15 mouse cellular contexts compared by ENCODE assay signal in genomic region chr15:97852291-97852690, GRCm38 (mm10).
"Had no signal": no experiment of that assay in that cellular context is flagged by ENCODE, and none has a peak within 500 bp of the region (broad histone marks: within the 10 kb centered on the region; RNA-seq: fewer than 3 reads in every experiment).

No protein-coding gene starts in this region.

- DNase-seq: kidney, adult 9 months; kidney, postnatal 36 days; liver, embryonic 13.5 days; lung, adult 2 months; lung, postnatal 10 days; lung, postnatal 4 days; right cerebral cortex, adult 18-20 months; thymus, adult 2 months had no signal

- H3K27ac ChIP-seq: kidney, postnatal 0 days; layer of hippocampus, adult 2 months; limb, embryonic 15.5 days; midbrain, embryonic 10.5 days; midbrain, embryonic 15.5 days; neural tube, embryonic 15.5 days had no signal

- H3K36me3 ChIP-seq: limb, embryonic 15.5 days; liver, embryonic 13.5 days; midbrain, embryonic 10.5 days; midbrain, embryonic 15.5 days; neural tube, embryonic 15.5 days had no signal

- H3K4me2 ChIP-seq: limb, embryonic 15.5 days; liver, embryonic 13.5 days; midbrain, embryonic 15.5 days; neural tube, embryonic 15.5 days had no signal

- H3K4me3 ChIP-seq: layer of hippocampus, adult 2 months; limb, embryonic 15.5 days; liver, embryonic 13.5 days; midbrain, embryonic 10.5 days; midbrain, embryonic 15.5 days; neural tube, embryonic 15.5 days had no signal

- H3K27me3 ChIP-seq: limb, embryonic 15.5 days; liver, embryonic 13.5 days; midbrain, embryonic 15.5 days; neural tube, embryonic 15.5 days had no signal

- H3K9me3 ChIP-seq: limb, embryonic 15.5 days; liver, embryonic 13.5 days; midbrain, embryonic 10.5 days; midbrain, embryonic 15.5 days; neural tube, embryonic 15.5 days had no signal

- ATAC-seq: intestine, postnatal 0 days; midbrain, embryonic 15.5 days had no signal

- H3K9ac ChIP-seq: limb, embryonic 15.5 days; liver, embryonic 13.5 days; midbrain, embryonic 15.5 days; neural tube, embryonic 15.5 days had no signal
